Mouse (Mus musculus) forebrain, embryonic 16.5 days (tissue): ENCODE results near the gene N4bp1. TPM values are rescaled to one million over a fixed set of nuclear protein-coding genes. Genes with fewer than 3 reads are reported as not detected.

Experiments
- polyA plus RNA-seq: library from polyadenylated mRNA; unstranded; fragments of >200 nt; fragmentation: Nextera tagmentation; extraction: Ambion mirVana; gene quantifications from 2 replicates; pipeline ENCODE4 v1.2.1, GENCODE M21; 2015

The N4bp1 gene
- polyA plus RNA-seq, 1 experiment from 2014 or later, result 10.3 TPM

Other genes starting within 250 kb of the N4bp1 start
- gene Gm10638, start 139.6 kb downstream of the N4bp1 start, polyA plus RNA-seq, result 6.8 and 8.7 TPM in 2 replicates
- 94.9 and 119 TPM in 2 replicates for gene Siah1a, start 139.3 kb downstream of the N4bp1 start, polyA plus RNA-seq